In genomic region chr6:125145479-125145951, GRCm38 (mm10) we compare ENCODE assay signal across 8 mouse cellular contexts. TPM values are rescaled to one million over a fixed set of nuclear protein-coding genes. Genes with fewer than 3 reads are reported as not detected.
A peak's percentile ranks its signal among the peaks of the same experiment; 100 is the strongest.
DNase-seq lines count a peak whose midpoint lies in the region; ATAC-seq and TF ChIP-seq lines count a peak whose summit lies in the region.

No protein-coding gene starts in this region.

- H3K4me3 ChIP-seq in bone marrow, adult 2 months (replicated peaks; ENCODE audit: control insufficient read depth, low read depth, low read length): peak overlapping the region; percentile 81
- peak overlapping the region; percentile 71 for H3K4me3 ChIP-seq in embryonic facial prominence, embryonic 14.5 days (ENCODE audit: low read depth, low read length)
- H3K4me3 ChIP-seq in hindbrain, postnatal 0 days (ENCODE audit: low read length): peak overlapping the region; percentile 79
- H3K4me3 ChIP-seq in midbrain, embryonic 10.5 days: peak overlapping the region; percentile 84

- peak; percentile 46 for ATAC-seq in embryonic facial prominence, embryonic 14.5 days (ENCODE audit: low read depth)
- ATAC-seq in hindbrain, postnatal 0 days: peak; percentile 74

- 1% methylated on average over 35 of the region's 35 CpGs for WGBS in bone marrow, adult 2 months
- WGBS in embryonic facial prominence, embryonic 14.5 days: 2% methylated on average over 24 of the region's 35 CpGs
- WGBS in hindbrain, postnatal 0 days: under 1% methylated on average over 35 of the region's 35 CpGs
- WGBS in midbrain, embryonic 10.5 days: 2% methylated on average over 35 of the region's 35 CpGs

- H3K4me2 ChIP-seq in embryonic facial prominence, embryonic 14.5 days (ENCODE audit: low read depth, low read length): peak overlapping the region; percentile 93
- H3K4me2 ChIP-seq in hindbrain, postnatal 0 days (ENCODE audit: low read depth, low read length): peak overlapping the region; percentile 90

- peaks cover 11% of the 10 kb centered on the region; the same call in 1 of the 2 replicates for H3K4me1 ChIP-seq in bone marrow, adult 2 months (ENCODE audit: control insufficient read depth, insufficient read depth, low read length)
- H3K4me1 ChIP-seq in embryonic facial prominence, embryonic 14.5 days (ENCODE audit: control insufficient read depth, insufficient read depth, low read length): peaks cover 18% of the 10 kb centered on the region
- H3K4me1 ChIP-seq in hindbrain, postnatal 0 days (ENCODE audit: insufficient read depth, low read length): peaks cover 37% of the 10 kb centered on the region
- H3K4me1 ChIP-seq in midbrain, embryonic 10.5 days: peaks cover 59% of the 10 kb centered on the region

- H3K27ac ChIP-seq in bone marrow, adult 2 months (ENCODE audit: control insufficient read depth, insufficient read depth, low read depth, low read length, poor library complexity): peak overlapping the region; percentile 29
- H3K27ac ChIP-seq in embryonic facial prominence, embryonic 14.5 days (replicated peaks; ENCODE audit: low read depth, low read length): peak overlapping the region; percentile 89
- peak overlapping the region; percentile 90 for H3K27ac ChIP-seq in hindbrain, postnatal 0 days
- H3K27ac ChIP-seq in midbrain, embryonic 10.5 days (replicated peaks): peak overlapping the region; percentile 95

- peaks cover 36% of the 10 kb centered on the region for H3K36me3 ChIP-seq in embryonic facial prominence, embryonic 14.5 days (ENCODE audit: control insufficient read depth, insufficient read depth, low read length)
- peaks cover 18% of the 10 kb centered on the region for H3K36me3 ChIP-seq in hindbrain, postnatal 0 days (ENCODE audit: insufficient read depth, low read length)
- peaks cover 65% of the 10 kb centered on the region for H3K36me3 ChIP-seq in midbrain, embryonic 10.5 days

- no peaks in the 10 kb centered on the region for H3K9me3 ChIP-seq in embryonic facial prominence, embryonic 14.5 days (ENCODE audit: control insufficient read depth, low read length)
- no peaks in the 10 kb centered on the region for H3K9me3 ChIP-seq in hindbrain, postnatal 0 days (ENCODE audit: low read length)
- H3K9me3 ChIP-seq in midbrain, embryonic 10.5 days (replicated peaks): no peaks in the 10 kb centered on the region

- no peak for TF ChIP-seq CTCF in bone marrow, adult 2 months (IDR thresholded peaks at IDR 0.05; ENCODE audit: control insufficient read depth, insufficient read depth, low read length)
- TF ChIP-seq CTCF in hindbrain, postnatal 0 days (IDR thresholded peaks at IDR 0.05; ENCODE audit: low read depth): no peak

- no peaks in the 10 kb centered on the region for H3K27me3 ChIP-seq in embryonic facial prominence, embryonic 14.5 days (replicated peaks; ENCODE audit: control insufficient read depth, insufficient read depth, low read length)
- no peaks in the 10 kb centered on the region for H3K27me3 ChIP-seq in hindbrain, postnatal 0 days (ENCODE audit: insufficient read depth, low read length)
- no peaks in the 10 kb centered on the region for H3K27me3 ChIP-seq in midbrain, embryonic 10.5 days (ENCODE audit: low read depth, poor library complexity, severe bottlenecking)

- peak overlapping the region; percentile 81 for H3K9ac ChIP-seq in embryonic facial prominence, embryonic 14.5 days (ENCODE audit: low read depth, low read length)
- H3K9ac ChIP-seq in hindbrain, postnatal 0 days (replicated peaks; ENCODE audit: low read length): peak overlapping the region; percentile 93

- peak; percentile 14 to 65 for DNase-seq in kidney, postnatal 25 days
- DNase-seq in kidney, postnatal 4 days: no peak
- DNase-seq in embryonic facial prominence, embryonic 14.5 days (ENCODE audit: low spot score): peak; percentile 41
- DNase-seq in hindbrain, postnatal 0 days (ENCODE audit: low spot score): peak; percentile 43
- no peak for DNase-seq in midbrain, embryonic 10.5 days (ENCODE audit: low spot score)
- DNase-seq in retina, embryonic 14.5 days (ENCODE audit: low spot score): no peak
- no peak for DNase-seq in layer of hippocampus, postnatal 14 days (ENCODE audit: low spot score in 2 of 2)

- peak; percentile 11; the same call in 1 of the 2 replicates for TF ChIP-seq POLR2A in bone marrow, adult 2 months (IDR thresholded peaks at IDR 0.05; ENCODE audit: borderline replicate concordance, control insufficient read depth, low read depth, low read length)

RNA-seq across cellular contexts. Expression of gene Iffo1, which starts 0.5 kb away (rescaled TPM):
- polyA plus RNA-seq in bone marrow, adult 2 months (2011; ENCODE audit: insufficient read depth, insufficient read length, low replicate concordance, missing spikeins): 21.0 and 39.0 TPM in 2 replicates
- 37.9 and 43.7 TPM in 2 replicates for polyA plus RNA-seq in embryonic facial prominence, embryonic 14.5 days (2014; fragmentation: Nextera tagmentation; extraction: Ambion mirVana)
- total RNA-seq in hindbrain, postnatal 0 days (2014; rRNA removed): 29.1 and 30.5 TPM in 2 replicates
- polyA plus RNA-seq in hindbrain, postnatal 0 days (2015; fragmentation: Nextera tagmentation; extraction: Ambion mirVana): 20.3 and 20.6 TPM in 2 replicates
- polyA plus RNA-seq in midbrain, embryonic 10.5 days (2016; fragmentation: Nextera tagmentation; extraction: Ambion mirVana): 12.7 and 15.1 TPM in 2 replicates
- 10 to 100 TPM; 64.7 to 73.2 TPM for total RNA-seq in layer of hippocampus, postnatal 14 days (2021)

RNA-seq across cellular contexts. Expression of gene Nop2, which starts 13.8 kb away (rescaled TPM):
- 12.5 and 25.7 TPM in 2 replicates for polyA plus RNA-seq in bone marrow, adult 2 months (2011; ENCODE audit: insufficient read depth, insufficient read length, low replicate concordance, missing spikeins)
- 56.4 and 60.4 TPM in 2 replicates for polyA plus RNA-seq in embryonic facial prominence, embryonic 14.5 days (2014; fragmentation: Nextera tagmentation; extraction: Ambion mirVana)
- 33.9 and 34.2 TPM in 2 replicates for total RNA-seq in hindbrain, postnatal 0 days (2014; rRNA removed)
- 37.3 and 38.8 TPM in 2 replicates for polyA plus RNA-seq in hindbrain, postnatal 0 days (2015; fragmentation: Nextera tagmentation; extraction: Ambion mirVana)
- 72.6 and 86.4 TPM in 2 replicates for polyA plus RNA-seq in midbrain, embryonic 10.5 days (2016; fragmentation: Nextera tagmentation; extraction: Ambion mirVana)
- 10 to 100 TPM; 29.2 to 30.5 TPM for total RNA-seq in layer of hippocampus, postnatal 14 days (2021)

RNA-seq across cellular contexts. Expression of gene Gapdh, which starts 20.8 kb away (rescaled TPM):
- 40.4 and 98.2 TPM in 2 replicates for polyA plus RNA-seq in bone marrow, adult 2 months (2011; ENCODE audit: insufficient read depth, insufficient read length, low replicate concordance, missing spikeins)
- 1,831 and 1,850 TPM in 2 replicates for polyA plus RNA-seq in embryonic facial prominence, embryonic 14.5 days (2014; fragmentation: Nextera tagmentation; extraction: Ambion mirVana)
- 2,711 and 2,736 TPM in 2 replicates for total RNA-seq in hindbrain, postnatal 0 days (2014; rRNA removed)
- 1,874 and 1,919 TPM in 2 replicates for polyA plus RNA-seq in hindbrain, postnatal 0 days (2015; fragmentation: Nextera tagmentation; extraction: Ambion mirVana)
- 2,729 and 3,222 TPM in 2 replicates for polyA plus RNA-seq in midbrain, embryonic 10.5 days (2016; fragmentation: Nextera tagmentation; extraction: Ambion mirVana)
- total RNA-seq in layer of hippocampus, postnatal 14 days (2021): 1,000 to 10,000 TPM; 2,098 to 2,176 TPM

RNA-seq across cellular contexts. Expression of gene Ncapd2, which starts 46.0 kb away (rescaled TPM):
- polyA plus RNA-seq in bone marrow, adult 2 months (2011; ENCODE audit: insufficient read depth, insufficient read length, low replicate concordance, missing spikeins): 314 and 361 TPM in 2 replicates
- polyA plus RNA-seq in embryonic facial prominence, embryonic 14.5 days (2014; fragmentation: Nextera tagmentation; extraction: Ambion mirVana): 76.7 and 90.8 TPM in 2 replicates
- 47.1 and 56.3 TPM in 2 replicates for total RNA-seq in hindbrain, postnatal 0 days (2014; rRNA removed)
- polyA plus RNA-seq in hindbrain, postnatal 0 days (2015; fragmentation: Nextera tagmentation; extraction: Ambion mirVana): 30.3 and 34.1 TPM in 2 replicates
- 236 and 246 TPM in 2 replicates for polyA plus RNA-seq in midbrain, embryonic 10.5 days (2016; fragmentation: Nextera tagmentation; extraction: Ambion mirVana)
- total RNA-seq in layer of hippocampus, postnatal 14 days (2021): 10 to 100 TPM; 26.8 to 29.8 TPM

RNA-seq across cellular contexts. Expression of gene Mrpl51, which starts 46.1 kb away (rescaled TPM):
- polyA plus RNA-seq in bone marrow, adult 2 months (2011; ENCODE audit: insufficient read depth, insufficient read length, low replicate concordance, missing spikeins): 153 and 193 TPM in 2 replicates
- 198 and 205 TPM in 2 replicates for polyA plus RNA-seq in embryonic facial prominence, embryonic 14.5 days (2014; fragmentation: Nextera tagmentation; extraction: Ambion mirVana)
- total RNA-seq in hindbrain, postnatal 0 days (2014; rRNA removed): 20.6 and 40.3 TPM in 2 replicates
- polyA plus RNA-seq in hindbrain, postnatal 0 days (2015; fragmentation: Nextera tagmentation; extraction: Ambion mirVana): 159 and 163 TPM in 2 replicates
- polyA plus RNA-seq in midbrain, embryonic 10.5 days (2016; fragmentation: Nextera tagmentation; extraction: Ambion mirVana): 211 and 231 TPM in 2 replicates
- total RNA-seq in layer of hippocampus, postnatal 14 days (2021): 10 to 100 TPM; 67.7 to 74.4 TPM

Comparison
In these comparisons a context has a peak if more than half of its experiments do, and no peak if none do; other contexts are left out.
1. DNase-seq: peak in kidney, postnatal 25 days (2 of 2), embryonic facial prominence, embryonic 14.5 days (single experiment) and hindbrain, postnatal 0 days (single experiment); none in kidney, postnatal 4 days (0 of 2), midbrain, embryonic 10.5 days (single experiment), retina, embryonic 14.5 days (single experiment) and layer of hippocampus, postnatal 14 days (0 of 2).
2. H3K27ac ChIP-seq: peak in every context shown above with its lines; median percentile 95 in midbrain, embryonic 10.5 days; 90 in hindbrain, postnatal 0 days; 89 in embryonic facial prominence, embryonic 14.5 days; 29 in bone marrow, adult 2 months.
3. RNA of gene Gapdh, which starts 20.8 kb away (polyA plus RNA-seq): 2,729 to 3,222 TPM in midbrain, embryonic 10.5 days, 1,874 to 1,919 TPM in hindbrain, postnatal 0 days and 1,831 to 1,850 TPM in embryonic facial prominence, embryonic 14.5 days; 40.4 to 98.2 TPM in bone marrow, adult 2 months; every median in the first group is over 10 times any median in the second.
4. Peak in every context shown above with its lines, with median percentiles within 50 percentile points of each other: H3K4me3 ChIP-seq.